ENCODE assay signal across 8 mouse cellular contexts in genomic region chr11:70432895-70433568, GRCm38 (mm10). TPM values are rescaled to one million over a fixed set of nuclear protein-coding genes. Genes with fewer than 3 reads are reported as not detected.
A peak's percentile ranks its signal among the peaks of the same experiment; 100 is the strongest.
DNase-seq lines count a peak whose midpoint lies in the region; ATAC-seq and TF ChIP-seq lines count a peak whose summit lies in the region.

No protein-coding gene starts in this region.

- intact Hi-C loops in heart, adult 2 months (cut with DNase I) = loop anchor here (1.0 to 5.0 kb wide), 3 partner anchors 73 to 324 kb away; no protein-coding TSS in a partner anchor

- 8% methylated on average over 15 of the region's 15 CpGs for WGBS in heart, adult 2 months
- 9% methylated on average over 15 of the region's 15 CpGs for WGBS in embryonic facial prominence, embryonic 10.5 days
- 10% methylated on average over 15 of the region's 15 CpGs for WGBS in hindbrain, embryonic 11.5 days
- 1% methylated on average over 15 of the region's 15 CpGs for WGBS in liver, embryonic 14.5 days (ENCODE audit: insufficient replicate concordance)
- WGBS in neural tube, embryonic 15.5 days = 5% methylated on average over 15 of the region's 15 CpGs

- peaks cover 3% of the 10 kb centered on the region; the same call in 1 of the 2 replicates for H3K4me1 ChIP-seq in heart, adult 2 months (ENCODE audit: control insufficient read depth, insufficient read depth, low read length)
- peaks cover 43% of the 10 kb centered on the region for H3K4me1 ChIP-seq in embryonic facial prominence, embryonic 10.5 days
- 0 out of 2 replicates have a peak, but pooled peaks cover 4% of the 10 kb centered on the region for H3K4me1 ChIP-seq in hindbrain, embryonic 11.5 days (replicated peaks; ENCODE audit: control insufficient read depth, insufficient read depth, low read length)
- peaks cover 9 to 16% of the 10 kb centered on the region in 2 experiments for H3K4me1 ChIP-seq in liver, embryonic 14.5 days (replicated peaks; ENCODE audit: control insufficient read depth in 2 of 2, insufficient read depth in 2 of 2, low read length in 1 of 2)
- H3K4me1 ChIP-seq in neural tube, embryonic 15.5 days = peaks cover 40% of the 10 kb centered on the region

- no peak for DNase-seq in heart, adult 2 months
- DNase-seq in heart, adult 11 months = no peak
- peak; percentile 67 for DNase-seq in embryonic facial prominence, embryonic 10.5 days (ENCODE audit: low spot score)
- no peak for DNase-seq in hindbrain, embryonic 11.5 days (ENCODE audit: low spot score)
- no peak for DNase-seq in liver, embryonic 14.5 days (ENCODE audit: low read depth in 3 of 3, low spot score in 3 of 3)
- DNase-seq in ovary, postnatal 14 days (ENCODE audit: low spot score) = no peak

- peak overlapping the region; percentile 77 for H3K27ac ChIP-seq in heart, adult 2 months
- peak overlapping the region; percentile 92 for H3K27ac ChIP-seq in embryonic facial prominence, embryonic 10.5 days (replicated peaks)
- H3K27ac ChIP-seq in hindbrain, embryonic 11.5 days (ENCODE audit: low read depth, low read length) = peak overlapping the region; percentile 79
- no peak overlapping the region for H3K27ac ChIP-seq in liver, embryonic 14.5 days
- H3K27ac ChIP-seq in neural tube, embryonic 15.5 days (replicated peaks) = peak overlapping the region; percentile 94

- H3K27me3 ChIP-seq in heart, adult 2 months (ENCODE audit: control insufficient read depth, insufficient read depth, low read length) = no peaks in the 10 kb centered on the region
- no peaks in the 10 kb centered on the region for H3K27me3 ChIP-seq in C2C12 (ENCODE audit: control insufficient read depth, insufficient read depth, insufficient read length)
- no peaks in the 10 kb centered on the region for H3K27me3 ChIP-seq in embryonic facial prominence, embryonic 10.5 days (replicated peaks; ENCODE audit: low read depth, poor library complexity, severe bottlenecking)
- H3K27me3 ChIP-seq in hindbrain, embryonic 11.5 days (ENCODE audit: control insufficient read depth, insufficient read depth, low read length) = no peaks in the 10 kb centered on the region
- no peaks in the 10 kb centered on the region for H3K27me3 ChIP-seq in liver, embryonic 14.5 days (ENCODE audit: control insufficient read depth, insufficient read depth, low read length)
- H3K27me3 ChIP-seq in neural tube, embryonic 15.5 days (replicated peaks) = no peaks in the 10 kb centered on the region

- no peak for TF ChIP-seq POLR2A in heart, adult 2 months (IDR thresholded peaks at IDR 0.05; ENCODE audit: insufficient read depth, low read depth, low read length)

- ATAC-seq in hindbrain, embryonic 11.5 days (ENCODE audit: low FRiP score) = peak; percentile 60
- ATAC-seq in liver, embryonic 14.5 days (ENCODE audit: insufficient read depth) = peak; percentile 22; the same call in 1 of the 2 replicates
- ATAC-seq in neural tube, embryonic 15.5 days (ENCODE audit: low FRiP score) = peak; percentile 56

- H3ac ChIP-seq in C2C12 (ENCODE audit: control insufficient read depth, insufficient read length, low read depth) = peak overlapping the region; percentile 69

- TF ChIP-seq CTCF in heart, adult 2 months (IDR thresholded peaks at IDR 0.05) = no peak
- TF ChIP-seq CTCF in C2C12 (IDR thresholded peaks at IDR 0.05; ENCODE audit: control insufficient read depth, insufficient read depth, insufficient read length) = no peak
- TF ChIP-seq CTCF in liver, embryonic 14.5 days (IDR thresholded peaks at IDR 0.05; ENCODE audit: low read depth) = no peak

- peaks cover 13% of the 10 kb centered on the region for H3K79me3 ChIP-seq in C2C12 (ENCODE audit: low read depth)

- H3K4me3 ChIP-seq in heart, adult 2 months = peak overlapping the region; percentile 85
- H3K4me3 ChIP-seq in C2C12 (ENCODE audit: insufficient read depth, poor library complexity, severe bottlenecking) = peak overlapping the region; percentile 79
- H3K4me3 ChIP-seq in embryonic facial prominence, embryonic 10.5 days = peak overlapping the region; percentile 88
- H3K4me3 ChIP-seq in hindbrain, embryonic 11.5 days (ENCODE audit: low read depth, low read length) = peak overlapping the region; percentile 88
- peak overlapping the region; percentile 67 to 84 for H3K4me3 ChIP-seq in liver, embryonic 14.5 days (ENCODE audit: insufficient read depth in 1 of 2, low read depth in 2 of 2, low read length in 2 of 2)
- H3K4me3 ChIP-seq in neural tube, embryonic 15.5 days (replicated peaks) = peak overlapping the region; percentile 94

- H3K9ac ChIP-seq in heart, adult 2 months (ENCODE audit: low read depth, low read length) = peak overlapping the region; percentile 74
- H3K9ac ChIP-seq in hindbrain, embryonic 11.5 days (ENCODE audit: low read depth, low read length) = peak overlapping the region; percentile 81
- H3K9ac ChIP-seq in liver, embryonic 14.5 days (replicated peaks) = peak overlapping the region; percentile 67
- peak overlapping the region; percentile 95 for H3K9ac ChIP-seq in neural tube, embryonic 15.5 days (replicated peaks)

- TF ChIP-seq EP300 in heart, adult 2 months (IDR thresholded peaks at IDR 0.05; ENCODE audit: insufficient read depth, low read depth, low read length) = no peak
- 0 out of 2 replicates have a peak, but pooled peaks have one; percentile 8 for TF ChIP-seq EP300 in liver, embryonic 14.5 days (IDR thresholded peaks at IDR 0.05; ENCODE audit: low read depth)

- H3K4me2 ChIP-seq in hindbrain, embryonic 11.5 days (replicated peaks; ENCODE audit: low read depth, low read length) = peak overlapping the region; percentile 70
- peak overlapping the region; percentile 65 for H3K4me2 ChIP-seq in liver, embryonic 14.5 days (ENCODE audit: low read depth)
- H3K4me2 ChIP-seq in neural tube, embryonic 15.5 days = peak overlapping the region; percentile 91

- H3K9me3 ChIP-seq in embryonic facial prominence, embryonic 10.5 days = no peaks in the 10 kb centered on the region
- no peaks in the 10 kb centered on the region for H3K9me3 ChIP-seq in hindbrain, embryonic 11.5 days (ENCODE audit: control insufficient read depth, low read length)
- H3K9me3 ChIP-seq in liver, embryonic 14.5 days (ENCODE audit: control insufficient read depth, low read length) = no peaks in the 10 kb centered on the region
- no peaks in the 10 kb centered on the region for H3K9me3 ChIP-seq in neural tube, embryonic 15.5 days (replicated peaks)

- no peaks in the 10 kb centered on the region for H3K36me3 ChIP-seq in heart, adult 2 months (ENCODE audit: control insufficient read depth, insufficient read depth, low read length)
- peaks cover 25% of the 10 kb centered on the region for H3K36me3 ChIP-seq in C2C12 (ENCODE audit: control insufficient read depth, insufficient read depth)
- peaks cover 29% of the 10 kb centered on the region for H3K36me3 ChIP-seq in embryonic facial prominence, embryonic 10.5 days (replicated peaks)
- no peaks in the 10 kb centered on the region for H3K36me3 ChIP-seq in hindbrain, embryonic 11.5 days (ENCODE audit: control insufficient read depth, insufficient read depth, low read length)
- H3K36me3 ChIP-seq in liver, embryonic 14.5 days (replicated peaks; ENCODE audit: control insufficient read depth, insufficient read depth, low read depth) = peaks cover 2% of the 10 kb centered on the region; the same call in 1 of the 2 replicates
- H3K36me3 ChIP-seq in neural tube, embryonic 15.5 days = peaks cover 23% of the 10 kb centered on the region

- H3K79me2 ChIP-seq in heart, adult 2 months (replicated peaks; ENCODE audit: control insufficient read depth, insufficient read depth, low read length) = no peaks in the 10 kb centered on the region
- H3K79me2 ChIP-seq in C2C12 (ENCODE audit: control insufficient read depth, insufficient read depth) = peaks cover 24% of the 10 kb centered on the region

RNA-seq across cellular contexts. Expression of gene Arrb2, which starts 0.6 kb away (rescaled TPM):
- 10 to 100 TPM; 10.2 to 10.8 TPM for total RNA-seq in heart, adult 2 months (2021)
- 23.6 and 27.6 TPM in 2 replicates for polyA plus RNA-seq in heart, adult 2 months (2012; rRNA removed)
- 27.6 TPM for polyA plus RNA-seq in C2C12 (2012; fragmentation: generic; extraction: Trizol)
- polyA plus RNA-seq in embryonic facial prominence, embryonic 10.5 days (2016; fragmentation: Nextera tagmentation; extraction: Ambion mirVana) = 28.4 and 29.4 TPM in 2 replicates
- polyA plus RNA-seq in hindbrain, embryonic 11.5 days (2014; fragmentation: Nextera tagmentation; extraction: Ambion mirVana) = 27.8 and 38.1 TPM in 2 replicates
- 17.8 and 19.4 TPM in 2 replicates for polyA plus RNA-seq in liver, embryonic 14.5 days (2012; rRNA removed)
- polyA plus RNA-seq in liver, embryonic 14.5 days (2014; fragmentation: Nextera tagmentation; extraction: Ambion mirVana) = 9.8 and 11.0 TPM in 2 replicates
- 53.6 and 59.7 TPM in 2 replicates for polyA plus RNA-seq in neural tube, embryonic 15.5 days (2015; fragmentation: Nextera tagmentation; extraction: Ambion mirVana)

RNA-seq across cellular contexts. Expression of gene Med11, which starts 18.7 kb away (rescaled TPM):
- total RNA-seq in heart, adult 2 months (2021) = 1 to 10 TPM; 6.6 to 6.7 TPM
- 7.8 and 9.7 TPM in 2 replicates for polyA plus RNA-seq in heart, adult 2 months (2012; rRNA removed)
- polyA plus RNA-seq in C2C12 (2012; fragmentation: generic; extraction: Trizol) = 46.2 TPM
- 44.1 TPM in 2 replicates for polyA plus RNA-seq in embryonic facial prominence, embryonic 10.5 days (2016; fragmentation: Nextera tagmentation; extraction: Ambion mirVana)
- polyA plus RNA-seq in hindbrain, embryonic 11.5 days (2014; fragmentation: Nextera tagmentation; extraction: Ambion mirVana) = 40.2 and 42.0 TPM in 2 replicates
- polyA plus RNA-seq in liver, embryonic 14.5 days (2012; rRNA removed) = 11.9 and 12.8 TPM in 2 replicates
- polyA plus RNA-seq in liver, embryonic 14.5 days (2014; fragmentation: Nextera tagmentation; extraction: Ambion mirVana) = 17.0 and 20.0 TPM in 2 replicates
- polyA plus RNA-seq in neural tube, embryonic 15.5 days (2015; fragmentation: Nextera tagmentation; extraction: Ambion mirVana) = 44.4 and 45.0 TPM in 2 replicates

RNA-seq across cellular contexts. Expression of gene Pelp1, which starts 23.2 kb away (rescaled TPM):
- total RNA-seq in heart, adult 2 months (2021) = 10 to 100 TPM; 17.0 to 20.7 TPM
- 12.4 and 13.0 TPM in 2 replicates for polyA plus RNA-seq in heart, adult 2 months (2012; rRNA removed)
- 40.6 TPM for polyA plus RNA-seq in C2C12 (2012; fragmentation: generic; extraction: Trizol)
- 60.7 and 62.0 TPM in 2 replicates for polyA plus RNA-seq in embryonic facial prominence, embryonic 10.5 days (2016; fragmentation: Nextera tagmentation; extraction: Ambion mirVana)
- polyA plus RNA-seq in hindbrain, embryonic 11.5 days (2014; fragmentation: Nextera tagmentation; extraction: Ambion mirVana) = 31.0 and 32.0 TPM in 2 replicates
- 9.6 and 9.8 TPM in 2 replicates for polyA plus RNA-seq in liver, embryonic 14.5 days (2012; rRNA removed)
- 12.1 and 13.8 TPM in 2 replicates for polyA plus RNA-seq in liver, embryonic 14.5 days (2014; fragmentation: Nextera tagmentation; extraction: Ambion mirVana)
- 29.7 and 33.0 TPM in 2 replicates for polyA plus RNA-seq in neural tube, embryonic 15.5 days (2015; fragmentation: Nextera tagmentation; extraction: Ambion mirVana)

RNA-seq across cellular contexts. Expression of gene Zmynd15, which starts 26.2 kb away (rescaled TPM):
- total RNA-seq in heart, adult 2 months (2021) = 1 to 10 TPM; 1.3 to 2.9 TPM
- polyA plus RNA-seq in heart, adult 2 months (2012; rRNA removed) = 3.2 and 3.8 TPM in 2 replicates
- 0.04 TPM for polyA plus RNA-seq in C2C12 (2012; fragmentation: generic; extraction: Trizol)
- polyA plus RNA-seq in embryonic facial prominence, embryonic 10.5 days (2016; fragmentation: Nextera tagmentation; extraction: Ambion mirVana) = 0.16 and 0.45 TPM in 2 replicates
- 0.22 and 0.43 TPM in 2 replicates for polyA plus RNA-seq in hindbrain, embryonic 11.5 days (2014; fragmentation: Nextera tagmentation; extraction: Ambion mirVana)
- polyA plus RNA-seq in liver, embryonic 14.5 days (2012; rRNA removed) = 0.28 and 0.31 TPM in 2 replicates
- polyA plus RNA-seq in liver, embryonic 14.5 days (2014; fragmentation: Nextera tagmentation; extraction: Ambion mirVana) = 0.10 and 0.29 TPM in 2 replicates
- 0.60 and 1.0 TPM in 2 replicates for polyA plus RNA-seq in neural tube, embryonic 15.5 days (2015; fragmentation: Nextera tagmentation; extraction: Ambion mirVana)

RNA-seq across cellular contexts. Expression of gene Cxcl16, which starts 26.8 kb away (rescaled TPM):
- 1 to 10 TPM; 7.9 to 8.8 TPM for total RNA-seq in heart, adult 2 months (2021)
- polyA plus RNA-seq in heart, adult 2 months (2012; rRNA removed) = 17.6 and 20.6 TPM in 2 replicates
- 0.19 TPM for polyA plus RNA-seq in C2C12 (2012; fragmentation: generic; extraction: Trizol)
- polyA plus RNA-seq in embryonic facial prominence, embryonic 10.5 days (2016; fragmentation: Nextera tagmentation; extraction: Ambion mirVana) = 0.39 and 0.65 TPM in 2 replicates
- 0.42 and 1.2 TPM in 2 replicates for polyA plus RNA-seq in hindbrain, embryonic 11.5 days (2014; fragmentation: Nextera tagmentation; extraction: Ambion mirVana)
- polyA plus RNA-seq in liver, embryonic 14.5 days (2012; rRNA removed) = 0.94 and 1.1 TPM in 2 replicates
- polyA plus RNA-seq in liver, embryonic 14.5 days (2014; fragmentation: Nextera tagmentation; extraction: Ambion mirVana) = 0.79 and 1.5 TPM in 2 replicates
- 7.4 and 8.5 TPM in 2 replicates for polyA plus RNA-seq in neural tube, embryonic 15.5 days (2015; fragmentation: Nextera tagmentation; extraction: Ambion mirVana)
